19 mouse cellular contexts compared by ENCODE assay signal in the genomic region with DNA sequence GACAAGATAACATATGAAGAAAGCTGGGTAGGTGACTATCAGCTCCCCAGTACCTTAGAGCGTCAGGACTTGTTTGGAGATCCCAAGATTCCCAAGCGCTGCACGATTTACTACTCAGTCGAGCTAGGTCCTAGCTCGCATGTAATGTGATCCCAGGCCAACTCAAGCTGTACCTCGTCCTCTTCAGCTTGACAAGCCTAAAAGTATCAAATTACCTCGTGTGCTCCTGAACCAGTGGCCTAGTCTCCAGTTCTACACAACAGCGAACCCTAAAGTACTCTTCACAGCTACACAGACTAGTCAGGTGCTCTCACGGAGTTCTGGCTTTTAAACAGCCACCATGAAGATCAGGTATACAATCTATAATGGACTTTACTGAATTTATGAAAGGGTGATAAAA. TPM values are rescaled to one million over a fixed set of nuclear protein-coding genes. Genes with fewer than 3 reads are reported as not detected.
DNase-seq lines count a peak whose midpoint lies in the region; ATAC-seq lines count a peak whose summit lies in the region.
"Had no signal": no experiment of that assay in that cellular context is flagged by ENCODE, and none has a peak within 500 bp of the region (broad histone marks: within the 10 kb centered on the region; RNA-seq: fewer than 3 reads in every experiment).

No protein-coding gene starts in this region.

- H3K27ac ChIP-seq in heart, embryonic 16.5 days (ENCODE audit: low read length), result 0 out of 2 replicates have a peak overlapping the region, but pooled peaks have one; percentile 35
- H3K27ac ChIP-seq in lung, embryonic 16.5 days (ENCODE audit: low read length), result no peak overlapping the region; the same call in 1 of the 2 replicates
- H3K27ac ChIP-seq in embryonic facial prominence, embryonic 14.5 days (replicated peaks; ENCODE audit: low read depth, low read length), result no peak overlapping the region
- H3K27ac ChIP-seq: limb, embryonic 13.5 days; neural tube, embryonic 15.5 days had no signal

- 0 out of 2 replicates have a peak, but pooled peaks have one; percentile 60 for ATAC-seq in heart, embryonic 16.5 days (replicated peaks; ENCODE audit: extremely low read depth, insufficient read depth, low FRiP score)
- peak; percentile 82 for ATAC-seq in lung, embryonic 16.5 days (ENCODE audit: low read depth)
- ATAC-seq in embryonic facial prominence, embryonic 14.5 days (ENCODE audit: low read depth), result no peak
- no peak for ATAC-seq in erythroid progenitor cell, adult 5-6 weeks (replicated peaks; ENCODE audit: low FRiP score, poor library complexity, severe bottlenecking)
- ATAC-seq in megakaryocyte, adult 5-6 weeks (ENCODE audit: poor library complexity, severe bottlenecking), result no peak
- ATAC-seq: activated CD4-positive, CD25-positive, alpha-beta regulatory T cell, adult 4 months; forebrain, postnatal 0 days had no signal

- no peak for DNase-seq in heart, postnatal 4 days
- DNase-seq in lung, postnatal 25 days (ENCODE audit: low spot score), result no peak
- DNase-seq in embryonic facial prominence, embryonic 14.5 days (ENCODE audit: low spot score), result peak; percentile 56
- DNase-seq in skeletal muscle tissue, adult 2 months (ENCODE audit: low read depth, low spot score), result peak; percentile 29
- DNase-seq: adrenal gland, postnatal 25 days; cerebellum, postnatal 14 days; forebrain, postnatal 0 days; gastrocnemius, postnatal 10 days; layer of hippocampus, postnatal 36 days; thymus, postnatal 14 days had no signal

- H3K36me3 ChIP-seq in heart, embryonic 16.5 days (ENCODE audit: control insufficient read depth, insufficient read depth), result peaks cover 4% of the 10 kb centered on the region; the same call in 1 of the 2 replicates
- H3K36me3 ChIP-seq in lung, embryonic 16.5 days (ENCODE audit: control insufficient read depth, insufficient read depth, low read length), result no peaks in the 10 kb centered on the region
- no peaks in the 10 kb centered on the region for H3K36me3 ChIP-seq in embryonic facial prominence, embryonic 14.5 days (ENCODE audit: control insufficient read depth, insufficient read depth, low read length)
- H3K36me3 ChIP-seq: limb, embryonic 13.5 days; neural tube, embryonic 15.5 days had no signal

- H3K4me1 ChIP-seq in heart, embryonic 16.5 days (ENCODE audit: control insufficient read depth, insufficient read depth, low read length), result peaks cover 3% of the 10 kb centered on the region
- peaks cover 6% of the 10 kb centered on the region for H3K4me1 ChIP-seq in lung, embryonic 16.5 days (replicated peaks; ENCODE audit: control insufficient read depth, insufficient read depth, low read length)
- no peaks in the 10 kb centered on the region for H3K4me1 ChIP-seq in embryonic facial prominence, embryonic 14.5 days (ENCODE audit: control insufficient read depth, insufficient read depth, low read length)
- H3K4me1 ChIP-seq: neural tube, embryonic 15.5 days had no signal

- peaks cover 5% of the 10 kb centered on the region for H3K9me3 ChIP-seq in heart, embryonic 16.5 days (replicated peaks; ENCODE audit: control insufficient read depth, low read length)
- peaks cover 6% of the 10 kb centered on the region; the same call in 1 of the 2 replicates for H3K9me3 ChIP-seq in lung, embryonic 16.5 days (ENCODE audit: control insufficient read depth, low read length)
- peaks cover 5% of the 10 kb centered on the region for H3K9me3 ChIP-seq in embryonic facial prominence, embryonic 14.5 days (ENCODE audit: control insufficient read depth, low read length)

- H3K4me3 ChIP-seq in heart, embryonic 16.5 days (ENCODE audit: low read length), result no peak overlapping the region
- H3K4me3 ChIP-seq in lung, embryonic 16.5 days (ENCODE audit: low read length), result no peak overlapping the region
- no peak overlapping the region for H3K4me3 ChIP-seq in embryonic facial prominence, embryonic 14.5 days (ENCODE audit: low read depth, low read length)
- H3K4me3 ChIP-seq: erythroblast, embryonic 14.5 days; limb, embryonic 13.5 days; neural tube, embryonic 15.5 days had no signal

- H3K4me2 ChIP-seq in heart, embryonic 16.5 days (ENCODE audit: low read depth, low read length), result no peak overlapping the region
- H3K4me2 ChIP-seq in lung, embryonic 16.5 days (ENCODE audit: low read depth, low read length), result no peak overlapping the region
- H3K4me2 ChIP-seq in embryonic facial prominence, embryonic 14.5 days (ENCODE audit: low read depth, low read length), result no peak overlapping the region
- H3K4me2 ChIP-seq: limb, embryonic 13.5 days; neural tube, embryonic 15.5 days had no signal

- H3K27me3 ChIP-seq in heart, embryonic 16.5 days (ENCODE audit: control insufficient read depth, insufficient read depth, low read length), result no peaks in the 10 kb centered on the region
- H3K27me3 ChIP-seq in lung, embryonic 16.5 days (ENCODE audit: control insufficient read depth, insufficient read depth, low read depth, low read length), result no peaks in the 10 kb centered on the region
- H3K27me3 ChIP-seq in embryonic facial prominence, embryonic 14.5 days (replicated peaks; ENCODE audit: control insufficient read depth, insufficient read depth, low read length), result no peaks in the 10 kb centered on the region
- H3K27me3 ChIP-seq: CH12.LX; limb, embryonic 13.5 days; neural tube, embryonic 15.5 days had no signal

- no peak overlapping the region for H3K9ac ChIP-seq in heart, embryonic 16.5 days (ENCODE audit: low read length)
- H3K9ac ChIP-seq in lung, embryonic 16.5 days (ENCODE audit: low read length), result no peak overlapping the region
- H3K9ac ChIP-seq in embryonic facial prominence, embryonic 14.5 days (ENCODE audit: low read depth, low read length), result no peak overlapping the region
- H3K9ac ChIP-seq: forebrain, postnatal 0 days; limb, embryonic 13.5 days; neural tube, embryonic 15.5 days had no signal

- WGBS in heart, embryonic 16.5 days, result 24% methylated on average over 9 of the region's 9 CpGs
- WGBS in lung, embryonic 16.5 days, result 15% methylated on average over 9 of the region's 9 CpGs
- WGBS in embryonic facial prominence, embryonic 14.5 days, result 29% methylated on average over 9 of the region's 9 CpGs

RNA-seq across cellular contexts. Expression of gene Tmem131l, which starts 45.5 kb away (rescaled TPM):
- 35.5 and 47.8 TPM in 2 replicates for polyA plus RNA-seq in heart, embryonic 16.5 days (2015; fragmentation: Nextera tagmentation; extraction: Ambion mirVana)
- total RNA-seq in heart, postnatal 4 days (2021), result 10 to 100 TPM; 32.7 to 41.7 TPM
- polyA plus RNA-seq in lung, embryonic 16.5 days (2015; fragmentation: Nextera tagmentation; extraction: Ambion mirVana), result 46.4 and 47.0 TPM in 2 replicates
- 46.5 and 61.2 TPM in 2 replicates for polyA plus RNA-seq in embryonic facial prominence, embryonic 14.5 days (2014; fragmentation: Nextera tagmentation; extraction: Ambion mirVana)
- 110 and 116 TPM in 2 replicates for total RNA-seq in erythroid progenitor cell, adult 5-6 weeks (2015; ENCODE audit: low replicate concordance)
- 86.8 and 99.9 TPM in 2 replicates for total RNA-seq in erythroid progenitor cell, adult 5-6 weeks (2017; ENCODE audit: low replicate concordance)
- total RNA-seq in megakaryocyte, adult 5-6 weeks (2015), result 40.0 and 63.5 TPM in 2 replicates
- total RNA-seq in megakaryocyte, adult 5-6 weeks (2017), result 29.7 and 40.2 TPM in 2 replicates

Comparison
In these comparisons a context has a peak if more than half of its experiments do, and no peak if none do; other contexts are left out.
1. ATAC-seq: peak in heart, embryonic 16.5 days (single experiment) and lung, embryonic 16.5 days (single experiment); none in embryonic facial prominence, embryonic 14.5 days (single experiment), erythroid progenitor cell, adult 5-6 weeks (single experiment) and megakaryocyte, adult 5-6 weeks (single experiment).
2. DNase-seq: peak in embryonic facial prominence, embryonic 14.5 days (single experiment) and skeletal muscle tissue, adult 2 months (single experiment); none in heart, postnatal 4 days (single experiment) and lung, postnatal 25 days (single experiment).